Mouse (Mus musculus) c-Kit-positive CD71-positive TER-119-positive erythroid progenitor cells, embryonic 14.5 days (primary cell): ENCODE results near the gene Gm21887.
A peak's percentile ranks its signal among the peaks of the same experiment; 100 is the strongest.
"Not testable (repeated sequence)": the region's sequence is repeated elsewhere in the genome, so short reads cannot be mapped to it uniquely, and the experiment has no call there.

Experiments
- DNase-seq: peaks from one replicate; pipeline ENCODE4 v3.0.0-alpha.2; 2013; ENCODE audit warnings: low spot score

The Gm21887 gene

GRCm38 (mm10) chrX:170009016-170009750 is at the start of gene Gm21887:
Gene Gm21887, plus strand, starts transcription at chrX:170009659.
- peak; percentile 100 for DNase-seq

DNA sequence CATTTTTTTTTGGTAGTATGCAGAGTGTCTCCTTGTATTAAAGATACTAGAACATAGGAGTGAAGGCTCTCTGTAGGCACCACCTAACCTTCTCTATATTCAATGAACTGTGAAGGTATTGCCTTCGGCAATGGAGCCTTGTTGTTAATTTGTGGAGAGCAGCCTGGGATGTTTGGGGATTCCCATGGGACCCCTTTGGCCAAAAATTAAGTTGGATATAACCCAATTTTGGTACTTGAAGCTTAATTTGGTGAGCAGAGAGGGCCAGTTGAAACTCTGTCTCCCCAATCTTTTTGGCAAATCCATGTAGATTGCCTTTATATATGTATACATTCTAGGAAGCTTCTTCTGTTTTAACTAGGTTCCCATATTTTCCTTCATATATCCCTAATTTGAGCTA is 40.1 kb upstream of the Gm21887 start:
- DNase-seq = no peak

GRCm38 (mm10) chrX:169969765-169970164 is 39.7 kb upstream of the Gm21887 start:
- peak; percentile 27 for DNase-seq

DNA sequence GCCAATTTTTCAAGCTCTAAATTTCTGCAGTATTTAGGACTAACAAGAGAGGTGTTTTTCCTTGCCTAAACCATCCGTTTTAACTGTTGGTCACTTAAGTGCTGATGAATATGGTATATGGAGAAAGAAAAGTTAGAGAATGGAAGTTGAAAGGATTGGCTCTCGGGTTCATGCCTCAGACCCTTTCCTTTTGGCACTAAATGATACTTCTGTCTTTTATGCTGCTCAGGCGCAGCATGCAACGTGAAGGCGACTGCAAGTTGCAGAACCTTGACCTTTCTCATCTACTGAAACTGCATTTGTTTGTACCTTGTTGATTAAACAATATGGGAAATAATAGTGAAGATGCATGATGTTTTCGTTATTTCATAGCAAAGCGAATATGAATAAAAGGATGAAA is 38.9 kb upstream of the Gm21887 start:
- peak; percentile 26 for DNase-seq

DNA sequence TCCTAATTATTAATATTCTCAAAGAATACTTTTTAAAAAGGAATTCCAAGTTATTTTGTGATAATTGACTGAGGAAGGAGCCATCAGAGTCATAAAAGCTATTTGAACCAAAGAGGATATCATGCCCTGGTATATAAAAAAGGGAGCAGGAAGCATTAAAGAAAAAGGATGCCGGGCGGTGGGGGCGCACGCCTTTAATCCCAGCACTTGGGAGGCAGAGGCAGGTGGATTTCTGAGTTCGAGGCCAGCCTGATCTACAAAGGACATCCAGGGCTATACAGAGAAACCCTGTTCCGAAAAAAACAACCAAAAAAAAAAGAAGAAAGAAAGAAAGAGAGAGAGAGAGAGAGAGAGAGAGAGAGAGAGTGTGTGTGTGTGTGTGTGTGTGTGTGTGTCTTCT is 37.9 kb upstream of the Gm21887 start:
- DNase-seq = not testable (repeated sequence)

DNA sequence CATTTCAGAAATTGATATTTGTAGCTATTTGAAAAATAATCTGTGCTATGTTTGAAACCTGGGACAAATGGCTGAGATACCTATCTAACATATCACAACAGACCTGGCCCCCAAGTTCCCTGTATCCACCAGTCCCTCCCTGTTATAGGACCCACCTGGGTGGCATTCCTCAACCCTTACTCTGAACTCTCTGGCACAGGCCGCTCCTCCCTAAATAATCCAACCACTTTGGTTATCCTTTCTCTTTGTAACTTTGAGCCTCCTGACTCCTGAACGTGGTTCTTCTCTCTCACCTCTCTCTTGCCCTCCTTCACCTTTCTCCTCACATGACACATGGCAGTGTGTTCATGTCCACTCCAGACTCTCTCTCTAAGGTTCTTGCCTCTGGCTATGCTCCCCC is 37.3 kb upstream of the Gm21887 start:
- DNase-seq = peak; percentile 34

- DNase-seq = peak; percentile 26
These were observed 36.5 kb upstream of the Gm21887 start for GRCm38 (mm10) chrX:169972791-169973494.

DNA sequence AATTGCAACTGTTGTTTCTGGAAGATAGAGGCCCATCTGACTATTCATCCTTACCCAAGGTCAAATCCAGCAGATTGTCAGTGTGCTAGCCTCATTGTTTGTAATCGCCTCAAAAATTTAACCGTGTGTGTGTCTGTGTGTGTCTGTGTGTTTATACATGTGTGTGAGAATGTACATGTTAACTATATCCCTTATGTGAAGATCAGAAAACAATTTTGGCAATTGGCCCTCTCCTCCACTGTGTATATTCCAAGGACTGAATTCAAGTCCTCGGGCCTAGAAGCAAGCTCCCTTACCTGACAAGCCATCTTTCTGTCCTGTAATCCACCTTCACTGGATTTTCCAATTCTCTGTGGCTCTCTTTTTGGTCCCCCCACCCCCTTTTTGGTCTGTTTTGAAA is 35.7 kb upstream of the Gm21887 start:
- DNase-seq = peak; percentile 17

- not testable (repeated sequence) for DNase-seq
These were observed 35.0 kb upstream of the Gm21887 start for GRCm38 (mm10) chrX:169974456-169974855.

DNA sequence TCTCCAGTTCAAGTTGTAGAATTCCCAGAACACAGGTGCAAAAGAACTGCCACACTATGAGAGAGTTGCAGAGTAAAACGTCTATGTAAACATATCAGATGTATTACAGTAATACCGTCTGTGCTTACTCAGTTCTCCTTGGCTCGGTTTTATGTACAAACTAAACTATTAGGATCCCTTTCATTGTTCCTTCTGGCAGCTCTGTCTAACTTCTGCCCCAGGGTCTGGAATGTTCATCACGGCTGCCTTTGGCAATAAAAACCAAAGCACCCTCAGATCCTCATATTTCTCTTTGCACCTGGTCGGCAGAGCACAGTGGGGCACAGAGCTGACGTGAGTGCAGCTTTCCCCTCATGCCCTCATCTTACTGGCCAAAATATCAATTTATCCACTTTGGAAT is 34.5 kb upstream of the Gm21887 start:
- peak; percentile 13 for DNase-seq

DNA sequence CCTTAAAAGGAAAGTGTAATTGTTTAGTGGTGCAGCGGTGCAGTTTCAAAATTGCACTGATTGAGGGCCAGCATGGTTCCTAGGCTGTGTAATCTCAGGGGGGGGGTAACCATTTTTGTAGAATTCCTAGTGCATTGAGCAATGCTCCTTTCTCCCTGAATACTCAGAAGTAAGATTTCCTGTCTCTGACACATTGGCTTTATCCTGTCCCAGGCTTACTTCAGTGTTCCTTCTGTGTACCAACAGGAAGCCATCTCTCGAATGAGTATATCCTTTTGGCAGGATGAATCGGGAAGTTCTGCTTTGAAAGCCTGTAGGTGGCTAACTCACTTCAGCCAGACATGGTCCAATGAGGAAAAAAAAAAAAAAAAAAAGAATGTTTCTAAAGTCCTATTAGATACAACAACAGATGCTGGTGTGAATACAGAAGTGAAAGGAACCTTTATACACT is 33.8 kb upstream of the Gm21887 start:
- DNase-seq = peak; percentile 17

GRCm38 (mm10) chrX:169976340-169976739 is 33.1 kb upstream of the Gm21887 start:
- DNase-seq = not testable (repeated sequence)

DNA sequence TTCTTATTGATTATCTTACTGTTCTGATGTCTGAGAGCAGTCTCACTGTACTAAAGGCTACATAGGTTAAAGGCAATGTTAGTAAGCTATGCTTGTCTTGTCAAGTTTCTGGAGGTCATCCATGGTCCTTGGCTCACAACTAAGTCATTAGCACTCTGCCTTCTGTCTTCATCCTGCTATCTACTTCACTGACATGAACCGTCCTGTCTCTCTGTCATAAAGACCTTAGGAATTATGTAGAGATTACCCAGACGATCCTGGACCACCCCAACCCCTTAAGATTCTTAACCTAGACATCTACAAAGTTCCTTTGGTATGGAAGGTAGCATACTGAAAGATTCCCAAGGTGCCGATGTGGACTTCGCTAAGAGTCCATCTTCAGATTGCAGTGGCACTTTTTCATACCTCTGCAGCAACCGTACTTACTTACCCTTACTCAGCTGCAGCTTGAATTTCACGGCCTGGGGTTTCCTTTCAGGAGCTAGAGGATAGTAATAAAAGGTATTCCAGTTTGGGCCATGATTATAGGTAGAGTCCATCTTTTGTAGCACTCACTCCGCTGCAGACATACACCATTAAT is 31.5 kb upstream of the Gm21887 start:
- DNase-seq = peak; percentile 15

DNA sequence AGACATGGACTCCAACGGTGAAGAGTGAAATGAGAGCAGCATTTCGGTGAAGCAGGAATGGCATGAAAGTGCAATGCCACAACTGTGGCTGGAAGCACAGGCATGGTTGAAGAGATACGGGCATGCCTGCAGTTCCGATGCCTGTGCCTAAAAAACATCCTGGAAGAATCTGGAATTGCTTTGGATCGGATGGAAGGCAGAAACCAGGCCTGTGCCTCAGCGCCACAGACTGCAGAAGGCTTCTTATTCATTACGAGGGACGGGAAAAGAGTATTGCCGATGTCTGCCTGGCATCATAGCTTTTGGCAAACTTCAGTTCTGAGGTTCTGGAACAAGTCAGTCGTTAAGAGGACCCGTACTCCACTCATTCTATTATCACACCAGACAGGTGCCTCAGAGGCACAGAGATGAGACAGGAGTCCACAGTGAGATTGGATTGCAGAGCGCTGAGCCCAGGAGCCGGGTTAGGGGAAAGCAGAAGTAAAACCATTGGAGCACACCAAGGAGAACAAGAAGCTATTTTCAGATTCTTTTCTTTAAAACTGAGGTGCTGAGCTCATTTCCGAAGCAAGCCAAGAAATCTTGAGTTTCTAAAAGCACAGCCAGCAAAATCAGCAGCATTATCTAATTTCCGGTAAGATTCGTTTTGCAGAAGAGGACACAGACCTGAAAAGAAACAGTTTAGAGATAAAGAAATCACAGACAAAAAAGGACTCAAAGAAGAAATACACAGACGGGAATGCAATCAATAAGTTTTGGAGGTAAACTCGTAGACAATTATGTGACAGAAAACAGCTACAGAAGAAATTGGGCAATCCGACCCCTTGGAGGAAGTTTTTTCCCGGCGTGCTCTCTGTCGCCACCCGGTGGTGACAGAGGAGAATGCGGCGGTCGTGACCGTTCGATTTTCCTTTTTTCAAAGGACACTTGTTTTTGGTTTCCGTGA is 30.8 kb upstream of the Gm21887 start:
- peak; percentile 65 for DNase-seq

DNA sequence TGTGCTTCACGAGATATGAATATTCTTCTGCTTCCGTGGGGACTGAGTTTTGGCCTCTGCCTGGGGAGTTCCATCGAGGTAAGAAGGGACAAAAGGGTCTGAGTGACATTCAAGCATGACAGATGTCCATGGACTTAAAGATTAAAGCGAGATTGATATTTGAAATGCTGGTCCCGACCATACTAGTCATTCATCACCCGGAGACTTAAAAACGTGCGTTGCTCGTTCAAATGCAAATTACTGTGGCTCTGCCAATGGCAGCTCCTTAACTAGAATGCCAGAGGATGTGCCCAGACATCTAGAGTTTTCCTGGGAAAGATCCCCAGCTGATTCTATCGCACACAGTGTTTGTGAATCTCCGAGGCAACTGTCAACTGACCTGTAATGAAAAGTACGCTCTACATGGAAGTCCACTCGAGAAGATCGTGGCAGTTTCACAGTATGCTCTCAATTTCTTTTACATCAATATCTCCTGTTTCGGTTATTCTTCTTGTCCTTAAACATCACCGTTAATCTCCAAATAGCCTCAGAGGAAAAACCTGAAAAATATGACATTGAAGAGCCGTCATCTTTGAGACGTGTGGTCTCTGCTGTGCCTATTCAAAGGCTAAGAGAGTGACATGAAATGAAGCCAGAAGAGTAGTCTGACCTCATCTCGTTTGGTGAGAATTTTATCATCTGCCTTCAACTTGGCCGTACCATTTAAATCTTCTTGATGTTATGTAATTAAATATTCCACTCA is 29.8 kb upstream of the Gm21887 start:
- peak; percentile 29 for DNase-seq

- DNase-seq = peak; percentile 26
These were observed 29.3 kb upstream of the Gm21887 start for GRCm38 (mm10) chrX:169980203-169980556.

DNA sequence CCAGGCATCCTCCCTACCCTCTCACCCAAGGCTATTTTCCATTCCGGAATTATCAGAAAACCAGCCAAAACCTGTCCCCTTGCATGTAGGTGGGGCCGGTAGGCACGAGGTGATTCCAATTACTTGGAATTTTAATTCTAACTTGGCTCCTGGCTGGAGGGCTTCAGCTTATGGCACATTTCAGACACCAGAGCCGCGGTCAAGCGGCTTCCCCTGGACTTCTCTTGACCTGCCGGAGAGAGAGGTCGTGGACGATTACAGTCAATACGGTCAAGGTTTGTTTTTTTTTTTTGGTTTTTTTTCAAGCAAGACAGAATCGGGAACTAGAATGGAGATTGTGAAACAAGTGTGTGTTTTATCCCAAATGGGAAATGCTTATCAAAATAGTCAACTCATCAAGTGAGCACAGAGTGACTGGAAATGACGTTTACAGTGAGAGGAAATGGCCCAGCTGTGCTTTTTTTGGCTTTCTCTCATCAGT is 28.6 kb upstream of the Gm21887 start:
- peak; percentile 24 for DNase-seq

DNA sequence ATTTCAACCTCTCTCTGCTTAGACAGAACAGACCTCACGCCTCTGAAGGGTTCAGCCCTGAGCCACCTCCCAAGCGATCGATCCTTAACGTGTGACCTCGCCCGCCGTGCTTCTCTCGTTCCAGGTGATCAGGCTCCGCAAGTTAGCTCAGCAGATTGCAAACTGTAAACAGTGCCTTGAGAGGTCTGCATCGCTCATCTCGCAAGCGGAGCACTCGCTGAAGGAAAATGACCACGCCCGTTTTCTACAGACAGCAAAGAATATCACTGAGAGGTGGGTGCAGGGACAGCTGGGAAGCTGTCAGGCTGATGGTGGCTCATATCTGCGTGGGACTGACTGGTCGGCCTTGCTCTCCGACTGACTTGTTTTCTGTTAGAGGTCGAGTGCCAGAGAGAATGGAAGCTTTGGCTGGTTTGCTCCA is 27.7 kb upstream of the Gm21887 start:
- not testable (repeated sequence) for DNase-seq

DNA sequence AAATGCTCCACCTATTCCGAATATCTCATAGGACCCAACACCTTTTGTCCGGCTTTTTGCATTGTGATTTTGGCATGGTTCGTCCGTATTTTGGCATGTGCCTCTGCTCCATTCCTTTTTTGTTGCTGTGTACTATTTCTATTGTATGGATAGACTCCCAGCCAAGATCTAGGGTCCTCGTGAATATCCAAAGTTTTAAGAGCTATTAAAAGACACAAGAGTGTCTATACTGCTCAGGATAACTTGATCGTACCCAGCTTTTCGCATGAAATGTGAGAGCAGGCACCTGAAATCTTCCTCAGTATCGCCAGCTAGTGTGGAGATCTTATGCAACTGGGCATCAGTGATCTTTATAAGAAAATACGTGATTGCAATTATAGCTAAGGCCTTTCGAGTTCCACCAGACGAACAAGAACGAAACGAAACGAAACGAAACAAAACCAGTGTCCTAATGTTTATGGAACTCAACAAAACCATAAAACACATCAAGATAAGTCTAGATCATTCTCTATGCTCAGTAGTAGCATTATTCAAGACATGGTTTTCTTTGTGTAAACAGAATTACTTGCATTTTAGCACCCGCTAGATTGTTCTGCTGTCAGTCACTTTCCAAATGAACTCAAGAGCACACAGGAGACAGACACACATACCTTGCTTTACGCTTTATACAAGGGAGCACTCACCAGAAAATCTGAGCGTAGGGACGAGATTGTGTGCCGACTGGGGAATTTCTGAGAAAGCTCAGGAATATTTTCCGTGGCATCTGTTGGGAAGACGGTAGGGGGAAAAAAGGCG is 26.7 kb upstream of the Gm21887 start:
- peak; percentile 28 for DNase-seq
